Mouse (Mus musculus) CD4-positive, CD25-positive, alpha-beta regulatory T cell, adult 2 months (primary cell): Measurements from ENCODE around the gene Tmem132b.

Source experiments
- DNase-seq: peaks from one replicate; pipeline ENCODE4 v3.0.0-alpha.2; 2012; ENCODE audit warnings: low read depth, low spot score

The Tmem132b gene

DNA sequence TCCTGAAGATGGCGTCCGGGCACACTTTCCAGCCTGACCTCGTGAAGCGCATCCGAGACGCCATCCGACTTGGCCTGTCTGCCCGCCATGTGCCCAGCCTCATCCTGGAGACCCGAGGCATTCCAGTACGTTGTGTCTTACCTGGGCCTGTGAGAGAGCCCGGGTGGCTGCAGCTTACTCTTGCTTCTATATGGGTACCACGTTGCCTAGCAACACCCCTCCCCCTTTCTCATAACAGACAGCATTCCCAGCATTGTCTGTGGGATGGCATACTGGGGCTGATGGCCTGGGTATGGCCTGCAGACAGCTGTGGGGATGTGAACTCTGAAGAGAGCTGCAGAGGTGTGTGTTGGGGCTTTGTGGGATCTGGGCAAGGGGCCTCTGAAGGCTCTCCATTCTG is 16.6 kb upstream of the Tmem132b start:
- DNase-seq, result no peak

DNA sequence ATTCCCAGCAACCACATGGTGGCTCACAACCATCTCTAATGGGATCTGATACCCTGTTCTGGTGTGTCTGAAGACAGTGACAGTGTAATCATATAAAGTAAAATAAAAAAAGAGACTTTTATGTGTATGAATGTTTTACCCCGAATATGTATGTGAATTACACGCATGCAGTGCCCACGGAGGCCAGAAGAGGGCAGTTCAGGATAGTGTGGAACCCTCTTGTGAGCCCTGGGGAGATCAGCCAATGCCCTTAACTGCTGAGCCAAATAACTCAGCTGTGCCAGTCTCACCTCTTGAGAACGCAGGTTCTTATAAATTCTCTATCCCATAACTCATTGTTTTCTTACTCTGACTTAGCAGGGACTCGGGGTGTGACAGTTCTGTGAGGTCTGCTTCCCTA is 12.9 kb upstream of the Tmem132b start:
- DNase-seq, result peak; percentile 32

DNA sequence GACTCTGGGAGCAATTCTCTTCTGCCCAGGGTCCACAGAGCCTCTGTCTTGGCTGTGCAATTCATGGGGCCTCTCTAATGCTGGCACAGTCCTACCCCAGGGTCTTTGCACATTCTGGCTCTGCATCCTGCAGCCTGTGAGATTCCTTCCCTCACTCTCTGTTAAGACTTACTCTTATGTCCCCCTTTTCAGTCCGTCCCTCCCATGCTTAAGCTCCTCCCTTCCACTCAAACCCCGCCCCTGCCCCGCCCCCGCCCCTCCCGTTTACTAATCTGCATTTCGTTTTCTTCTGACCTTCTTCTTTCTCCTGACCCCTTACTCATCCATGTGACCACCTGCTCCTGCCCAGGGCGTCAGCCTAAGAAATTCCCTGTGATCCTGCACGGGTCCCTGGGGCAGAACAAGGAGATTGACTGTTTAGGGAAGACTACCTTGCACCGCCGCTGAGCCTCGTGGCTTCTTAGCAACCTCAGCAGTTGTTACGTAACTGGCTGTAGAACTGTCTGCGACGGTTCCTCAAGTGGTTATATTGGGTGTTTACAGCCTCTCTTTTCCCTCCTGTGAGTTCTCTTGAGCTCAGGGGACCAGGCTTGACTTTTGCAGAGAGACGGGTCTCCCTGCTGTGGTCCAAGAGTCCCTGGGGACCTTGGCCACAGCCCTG is 10.5 kb upstream of the Tmem132b start:
- DNase-seq, result peak; percentile 18

DNA sequence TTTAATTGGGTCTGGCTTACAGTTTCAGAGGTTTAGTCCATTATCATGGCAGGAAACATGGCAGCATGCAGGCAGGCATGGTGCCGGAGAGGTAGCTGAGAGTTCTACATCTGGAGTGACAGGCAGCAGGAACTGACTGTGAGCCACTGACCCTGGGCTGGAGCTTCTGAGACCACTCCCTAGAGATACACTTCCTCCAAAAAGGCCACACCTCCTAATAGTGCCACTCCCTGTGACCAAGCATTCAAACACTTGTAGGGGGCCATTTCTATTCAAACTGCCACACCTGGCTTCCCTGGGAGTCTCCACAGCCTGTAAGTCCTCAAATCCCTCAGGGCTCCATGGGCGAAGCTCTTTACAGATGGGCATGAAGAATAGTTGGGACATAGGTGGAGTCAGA is 8.2 kb upstream of the Tmem132b start:
- DNase-seq, result no peak

DNA sequence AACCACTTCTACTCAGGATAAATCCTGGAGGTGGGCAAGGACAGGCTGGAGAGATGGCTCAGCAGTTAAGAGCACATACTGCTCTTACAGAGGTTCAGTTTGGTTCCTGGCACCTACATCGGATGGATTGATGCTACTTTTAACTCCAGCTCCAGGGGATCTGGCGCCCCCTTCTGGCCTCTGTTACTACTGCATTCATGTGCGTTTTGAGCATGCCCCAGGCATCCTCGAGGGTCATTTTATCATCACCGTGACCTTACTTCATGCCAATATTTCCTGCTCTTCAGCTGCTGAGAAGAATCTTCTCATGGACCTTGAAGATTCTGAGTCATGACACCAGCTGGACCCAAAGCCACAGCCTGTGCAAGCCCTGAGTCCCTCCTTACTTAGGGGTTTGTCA is 6.1 kb upstream of the Tmem132b start:
- DNase-seq, result peak; percentile 24

DNA sequence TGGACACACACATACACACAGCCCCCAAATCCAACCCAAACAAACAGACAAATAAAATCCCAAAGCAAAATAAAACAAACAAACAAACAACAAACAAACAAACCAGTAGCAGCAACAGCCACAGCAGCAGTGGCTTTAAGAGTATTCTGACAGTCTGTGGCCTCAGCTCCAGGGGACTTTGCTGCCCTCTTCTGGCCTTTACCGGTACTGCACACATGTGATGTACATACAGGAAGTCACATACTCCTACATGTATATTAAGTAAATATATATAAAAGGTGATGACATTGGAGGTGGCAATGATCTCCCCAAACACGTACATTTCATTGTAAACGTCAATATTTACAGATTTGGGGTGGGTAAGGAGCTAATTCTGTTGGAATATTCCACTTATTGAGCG is 5.1 kb upstream of the Tmem132b start:
- peak; percentile 59 for DNase-seq

DNA sequence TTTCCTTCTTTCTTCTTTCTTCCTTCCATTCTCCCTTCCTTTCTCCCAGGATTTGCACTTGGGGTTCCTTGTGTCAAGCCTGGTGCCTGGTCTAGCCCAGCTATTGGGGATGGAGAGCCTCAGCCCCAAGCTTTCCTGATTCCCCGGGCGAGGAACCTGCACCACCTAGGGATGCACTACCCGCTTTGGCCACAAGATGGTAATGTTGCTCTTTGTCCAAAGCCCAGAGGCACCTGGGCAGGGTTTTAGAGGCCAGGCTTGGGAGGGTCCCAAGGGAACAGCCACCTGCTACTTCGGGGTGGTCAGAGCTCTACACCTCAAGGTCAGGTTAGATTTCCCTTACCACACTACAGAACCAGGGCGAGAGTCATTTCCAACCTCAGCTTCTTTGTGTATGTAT is 2.5 kb upstream of the Tmem132b start:
- peak; percentile 67 for DNase-seq

DNA sequence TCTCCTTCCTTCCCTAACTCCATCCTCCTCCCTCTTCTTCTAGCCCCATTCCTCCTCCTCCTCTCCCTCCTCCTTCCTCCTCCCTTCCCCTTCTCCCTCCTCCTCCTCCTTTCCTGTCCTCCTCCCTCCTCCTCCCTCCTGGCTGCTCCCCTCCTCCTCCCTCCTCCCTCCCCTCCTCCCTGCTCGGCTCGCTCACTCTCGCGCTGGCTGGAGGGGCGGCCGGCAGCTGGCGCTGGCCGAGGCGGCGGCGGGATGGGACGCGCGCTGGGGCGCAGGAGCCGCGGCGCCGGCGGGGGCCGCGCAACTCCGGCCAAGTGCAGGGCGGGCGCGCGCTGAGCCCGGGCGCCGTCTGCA is 594 bp downstream of the Tmem132b start:
- no peak for DNase-seq

DNA sequence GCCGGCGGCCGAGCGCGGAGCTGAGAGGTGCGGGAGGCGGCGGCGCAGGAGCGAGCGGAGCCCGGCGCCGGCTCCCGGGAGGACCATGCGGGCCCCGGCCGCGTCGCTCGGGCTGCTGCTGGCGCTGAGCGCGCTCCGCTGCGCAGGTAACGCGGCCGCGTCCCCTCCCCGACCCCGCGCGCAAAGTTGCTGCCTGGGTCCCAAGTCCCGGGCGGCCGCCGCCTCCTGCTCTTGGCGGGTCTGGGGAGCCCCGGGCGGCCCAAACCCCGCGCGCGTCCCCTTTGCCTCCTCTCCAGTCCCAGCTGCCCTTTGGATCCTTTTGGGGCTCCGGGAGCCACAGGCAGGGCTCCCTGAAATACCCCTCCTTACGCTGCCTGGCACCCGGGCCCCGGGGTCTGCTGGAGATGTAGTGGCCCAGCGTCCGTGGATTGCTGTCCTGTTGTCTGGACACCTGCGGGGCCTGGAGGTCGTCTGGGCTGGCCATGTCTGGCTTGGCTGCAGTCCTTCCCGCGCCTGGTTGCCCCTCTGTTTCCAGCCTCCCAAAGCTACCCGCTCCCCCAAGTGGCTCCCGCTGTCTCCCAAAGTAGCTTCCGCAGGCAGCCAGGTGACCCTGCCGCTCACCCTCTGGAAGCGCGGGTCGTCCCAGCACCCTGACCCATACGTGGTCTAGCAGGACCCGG is 1.1 kb downstream of the Tmem132b start:
- no peak for DNase-seq

DNA sequence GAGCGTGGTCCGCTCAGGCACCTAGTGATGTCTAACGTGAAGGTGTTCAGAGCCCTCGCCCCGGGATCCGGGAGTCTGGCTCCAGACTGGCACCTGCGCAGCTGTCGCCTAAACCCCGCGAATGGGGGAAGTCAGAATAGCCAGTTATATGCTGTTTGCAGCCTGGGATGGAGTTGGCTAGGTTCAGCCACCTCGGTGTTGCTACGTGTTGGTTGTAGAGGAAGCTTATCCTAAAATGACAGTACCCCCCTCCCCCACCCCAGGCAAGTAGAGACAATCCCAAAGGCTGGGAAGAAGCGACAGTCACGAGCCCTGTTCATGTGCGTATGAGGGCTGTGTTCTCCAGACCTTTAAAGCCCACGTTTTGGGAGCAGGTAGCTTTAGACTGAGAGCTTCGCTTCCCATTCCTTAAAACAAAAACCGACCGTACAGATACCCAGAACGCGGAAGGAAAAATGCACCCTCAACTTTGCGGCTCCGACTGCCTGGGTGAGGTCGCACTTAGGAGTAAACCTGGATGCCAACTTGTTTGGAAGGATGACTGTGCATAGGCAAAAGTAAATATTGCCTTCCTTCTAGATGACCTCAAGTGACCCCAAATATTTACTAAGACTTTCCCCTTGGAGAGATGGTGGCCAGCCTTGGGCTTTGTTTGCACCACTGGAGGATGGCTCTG is 1.8 kb downstream of the Tmem132b start:
- no peak for DNase-seq

DNA sequence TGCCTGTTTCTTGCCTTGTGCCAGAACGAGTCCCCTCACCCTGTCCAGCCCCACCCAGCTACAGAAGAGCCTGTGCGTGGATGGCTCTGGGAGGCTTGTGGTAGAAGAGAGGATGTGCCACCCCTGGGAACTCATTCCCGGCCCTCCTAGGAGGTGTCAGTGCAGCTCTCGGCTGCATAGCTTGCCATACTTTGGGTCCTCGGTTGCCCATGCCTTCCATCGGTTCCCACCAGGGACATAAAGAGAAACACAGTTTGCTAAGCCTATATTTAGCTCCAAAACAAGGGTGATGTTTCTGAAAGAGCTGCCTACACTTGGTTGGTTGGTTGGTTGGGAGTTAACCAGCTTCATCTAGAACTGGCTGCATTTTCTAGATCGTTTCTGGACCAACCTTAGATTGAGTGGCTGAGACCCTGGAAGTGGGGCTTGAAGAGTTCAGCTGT is 2.6 kb downstream of the Tmem132b start:
- DNase-seq, result no peak

DNA sequence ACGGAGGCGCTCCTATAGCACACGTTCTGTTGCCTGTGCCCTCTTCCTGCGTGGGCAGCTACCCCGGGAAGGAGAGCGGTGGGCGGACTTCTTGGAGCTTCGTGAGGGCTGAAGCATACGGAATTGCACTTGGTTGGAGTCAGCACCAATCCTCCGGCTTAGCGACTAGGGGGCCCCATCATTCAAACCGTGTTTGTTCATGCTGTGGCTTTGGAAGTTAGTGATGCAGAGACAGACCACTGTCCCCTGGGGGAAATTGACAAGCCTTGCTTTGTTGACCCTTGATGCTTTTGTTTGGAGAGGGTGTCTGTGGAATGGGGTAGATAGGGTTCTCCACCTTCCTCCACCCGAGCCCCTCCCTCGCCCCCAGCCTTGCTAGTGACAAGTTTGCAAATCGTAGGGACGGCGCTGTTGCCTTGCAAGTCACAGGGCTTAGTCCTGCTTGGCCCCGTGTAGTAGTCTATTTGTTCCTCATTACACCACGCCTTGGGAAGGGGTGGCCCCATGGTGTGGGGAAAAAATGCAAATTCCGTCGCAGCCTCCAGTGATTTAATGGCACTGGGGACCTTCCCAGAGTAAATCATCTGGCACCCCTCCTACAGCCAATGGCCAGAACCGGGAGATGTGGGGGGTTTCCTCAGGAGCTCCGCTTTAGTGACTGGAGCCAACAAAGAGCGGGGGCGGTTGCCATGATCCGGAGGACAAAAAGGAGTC is 3.2 kb downstream of the Tmem132b start:
- DNase-seq, result no peak

DNA sequence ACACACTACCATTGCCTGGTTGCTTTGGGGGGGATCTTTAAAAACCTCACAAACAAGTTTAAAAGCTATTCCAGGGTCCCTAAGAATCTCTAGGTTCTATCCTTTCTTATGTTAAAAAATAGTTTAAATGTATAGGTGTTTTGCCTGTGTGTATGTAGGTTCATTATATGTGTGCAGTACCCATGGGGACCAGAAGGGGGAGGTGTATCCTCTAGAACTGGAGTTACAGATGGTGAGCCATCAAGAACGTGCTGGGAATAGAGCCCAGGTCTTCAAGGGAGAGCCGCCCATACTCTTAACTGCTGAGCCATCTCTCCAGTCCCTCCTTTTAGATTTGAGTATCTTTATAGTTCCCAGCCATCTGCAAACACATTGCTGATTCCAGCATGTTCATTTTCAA is 13.5 kb downstream of the Tmem132b start:
- no peak for DNase-seq

DNA sequence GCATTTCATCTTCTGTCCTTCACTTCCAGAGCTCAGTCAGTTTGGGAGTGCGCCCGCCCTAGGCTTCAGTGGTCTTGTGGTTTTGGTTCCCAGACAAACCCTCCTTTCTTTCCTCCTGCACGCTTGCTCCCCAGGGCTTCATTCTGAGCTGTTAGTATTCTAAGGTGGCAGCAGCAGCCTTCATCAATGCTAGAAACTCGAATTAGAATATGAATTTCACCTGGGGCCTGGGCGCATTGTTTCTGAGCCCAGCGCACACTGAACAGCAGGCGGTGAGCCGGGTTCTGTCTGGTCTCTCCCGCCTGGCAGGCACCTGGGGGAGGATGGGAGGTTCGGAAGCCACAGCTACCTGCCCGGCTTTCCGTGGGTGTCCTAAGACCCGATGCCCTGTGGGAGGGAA is 14.7 kb downstream of the Tmem132b start:
- DNase-seq, result no peak

DNA sequence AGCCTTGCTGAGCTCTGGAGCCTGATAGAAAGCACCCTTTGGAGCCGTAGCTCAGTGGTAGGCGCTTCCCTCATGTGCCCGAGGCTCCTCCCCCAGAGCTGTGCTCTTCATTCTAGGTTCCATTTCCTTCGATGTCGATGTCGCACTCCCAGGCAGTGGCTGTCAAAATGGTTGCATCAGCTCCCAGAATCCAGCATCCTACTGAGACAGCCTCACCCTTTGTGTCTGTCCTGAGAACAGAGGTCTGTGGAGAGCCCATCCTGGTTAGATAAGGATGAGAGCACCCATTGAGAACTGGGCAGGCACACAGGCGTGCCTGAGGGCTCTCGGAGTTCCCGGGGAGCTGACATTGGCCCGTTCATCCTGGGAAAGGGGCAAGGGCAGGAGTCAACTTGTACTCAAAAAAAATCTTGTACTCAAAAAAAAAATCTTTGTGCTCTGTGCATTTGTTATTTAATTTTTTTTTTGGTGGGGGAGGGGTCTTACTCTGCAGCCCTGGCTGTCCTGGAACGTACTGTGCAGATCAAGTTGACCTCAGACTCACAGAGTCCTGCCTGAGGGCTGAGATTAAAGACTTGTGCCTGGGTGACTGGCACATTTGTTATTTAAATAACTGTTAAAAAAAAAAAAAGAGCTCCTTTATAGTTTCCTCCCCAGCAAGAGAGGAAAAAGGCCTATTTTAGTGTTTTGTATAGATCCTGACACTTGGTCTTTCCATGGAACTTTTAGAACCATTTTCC is 18.3 kb downstream of the Tmem132b start:
- DNase-seq, result no peak

DNA sequence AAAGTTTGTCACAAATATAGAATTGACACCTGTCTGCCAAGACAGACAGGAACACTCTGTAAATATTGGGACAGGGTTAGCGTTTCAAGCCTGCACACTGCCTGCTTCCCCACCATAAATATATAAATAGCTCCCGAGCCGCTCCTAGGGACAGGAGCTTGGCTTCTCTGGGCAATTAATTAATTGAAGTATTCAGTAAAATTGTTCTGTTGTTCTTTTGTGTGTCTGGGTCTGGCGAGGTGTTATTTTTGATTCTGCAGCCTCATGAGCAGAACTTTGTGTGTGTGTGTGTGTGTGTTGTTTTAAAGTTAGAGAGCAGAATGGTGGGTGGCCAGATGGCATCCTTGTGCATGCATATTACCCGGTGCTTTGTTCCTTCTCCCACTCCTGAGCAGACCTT is 24.2 kb downstream of the Tmem132b start:
- DNase-seq, result no peak

DNA sequence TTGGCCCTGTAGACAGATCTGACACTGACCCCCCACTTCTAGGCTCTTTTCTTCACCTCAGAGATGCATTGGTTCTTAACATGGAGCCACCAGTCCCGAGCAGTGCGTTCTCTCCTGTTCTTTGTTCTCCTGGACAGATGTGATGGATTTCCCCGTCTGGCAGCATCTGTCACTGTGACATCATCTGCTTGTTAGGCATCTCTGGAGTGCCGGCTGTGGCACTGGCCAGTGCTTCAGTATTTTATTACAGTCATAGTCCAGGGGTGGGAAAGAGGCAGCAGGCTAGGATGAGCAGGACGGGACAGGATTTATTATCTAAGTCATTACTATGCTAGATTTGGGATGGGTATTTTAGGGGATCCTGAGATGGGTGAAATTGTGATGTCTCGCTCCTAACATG is 31.9 kb downstream of the Tmem132b start:
- DNase-seq, result no peak

DNA sequence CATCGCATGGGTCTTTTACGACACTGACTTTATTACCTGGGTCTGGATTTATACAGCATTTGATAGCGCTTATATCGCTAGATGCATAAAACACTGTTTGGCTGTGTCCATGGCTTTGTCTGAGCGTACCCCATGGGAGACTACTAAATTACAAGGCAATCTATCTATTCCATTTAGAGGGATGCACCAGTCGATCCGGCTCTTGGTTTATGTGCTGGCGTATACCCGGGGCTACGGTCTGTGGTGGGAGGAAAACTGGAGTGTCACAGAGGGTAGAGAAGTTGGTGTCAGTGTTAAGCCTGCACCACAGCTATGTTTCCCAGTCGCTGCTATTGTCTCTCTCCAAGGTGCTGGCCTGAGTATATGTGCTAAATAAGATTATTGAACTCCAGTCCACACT is 34.2 kb downstream of the Tmem132b start:
- DNase-seq, result no peak

DNA sequence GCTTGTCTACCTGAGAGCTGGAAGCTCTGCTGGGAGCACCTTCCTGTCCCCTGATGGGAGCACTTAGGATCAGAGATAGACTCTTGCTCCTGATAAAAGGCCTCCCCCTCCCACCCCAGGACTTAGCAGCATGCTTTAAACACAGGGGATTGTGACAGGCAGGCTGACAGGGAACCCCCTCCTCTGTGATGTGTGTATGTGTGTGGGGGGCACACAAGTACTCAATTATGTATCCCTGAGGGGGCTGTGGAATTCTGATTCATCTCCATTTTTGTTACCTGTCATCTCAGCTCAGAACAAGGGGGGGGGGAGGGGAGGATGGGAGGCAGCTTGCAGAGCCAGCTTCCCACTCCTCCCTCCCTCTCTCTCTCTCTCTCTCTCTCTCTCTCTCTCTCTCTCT is 36.9 kb downstream of the Tmem132b start:
- no peak for DNase-seq

DNA sequence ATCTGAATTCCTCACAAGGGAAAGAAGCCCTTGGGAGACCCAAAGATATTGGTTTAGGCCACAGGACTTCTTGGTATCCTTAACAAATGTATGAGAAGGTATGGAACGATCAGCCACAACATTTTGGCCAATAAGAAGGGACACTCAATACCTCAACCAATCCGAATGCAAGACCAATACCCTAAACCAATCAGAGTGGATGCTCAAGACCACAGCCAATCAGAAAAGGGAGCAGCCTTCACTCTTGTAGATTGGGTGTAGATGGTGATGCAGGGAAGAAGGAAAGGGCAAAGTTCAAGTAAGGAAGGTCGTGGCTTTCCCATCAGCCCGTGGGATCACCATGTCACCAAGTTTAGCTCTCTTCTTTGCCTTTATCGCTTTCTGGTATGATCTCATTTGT is 40.4 kb downstream of the Tmem132b start:
- no peak for DNase-seq

DNA sequence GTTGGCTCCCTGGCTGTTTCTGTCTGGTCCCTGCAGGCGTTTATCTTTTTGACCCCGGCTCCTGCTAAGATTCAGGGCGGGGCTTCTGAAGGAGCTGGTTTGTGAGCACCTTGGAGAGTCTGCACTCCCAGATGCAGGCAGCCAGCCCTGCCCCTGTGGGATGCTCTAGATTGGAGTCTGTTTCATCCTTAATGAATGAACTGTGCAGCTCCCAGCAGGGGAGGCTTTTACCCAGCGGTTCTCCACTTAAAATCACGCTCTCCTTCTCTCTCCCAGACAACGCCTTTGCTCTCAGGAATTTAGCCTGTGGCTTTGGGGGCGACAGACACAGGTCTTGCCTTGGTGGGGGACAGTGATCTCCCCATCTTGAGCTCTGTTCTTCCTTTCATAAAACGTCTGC is 43.3 kb downstream of the Tmem132b start:
- no peak for DNase-seq

DNA sequence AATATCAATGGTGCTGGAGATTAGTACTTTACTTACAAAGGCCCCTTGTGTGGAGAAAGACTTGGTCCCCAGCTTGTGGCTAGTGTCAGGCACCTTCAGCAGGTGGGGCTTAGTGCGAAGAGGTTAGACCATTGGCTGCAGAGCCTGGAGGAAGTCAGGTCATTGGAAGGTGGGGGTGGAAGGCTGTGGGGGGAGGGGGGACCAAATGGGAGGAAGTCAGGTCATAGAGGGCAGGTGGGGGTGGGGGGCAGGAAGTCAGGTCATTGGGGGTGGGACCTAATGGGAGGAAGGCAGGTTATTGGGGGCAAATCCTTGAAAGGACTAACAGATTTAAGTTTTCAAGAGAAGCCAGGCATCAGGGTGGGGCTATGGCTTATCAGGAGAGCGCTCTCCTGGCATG is 44.3 kb downstream of the Tmem132b start:
- DNase-seq, result no peak
